Mouse (Mus musculus) embryonic facial prominence, embryonic 13.5 days (tissue): ENCODE measurements around the gene Casq1. TPM values are rescaled to one million over a fixed set of nuclear protein-coding genes. Genes with fewer than 3 reads are reported as not detected.

ENCODE experiments used
- ATAC-seq: fragments of 200-750 bp; cut with Nextera tagmentation; 2 replicates; pipeline ENCODE4 v1.8.0; 2017; ENCODE audit warnings: low read depth; ENCODE audit not compliant: insufficient number of reproducible peaks, insufficient read depth, low FRiP score, low TSS enrichment
- H3K27ac ChIP-seq: fragments of 300-500 bp; sonication (generic); 2 replicates; pipeline ENCODE4 v1.5.1; 2015; ENCODE audit warnings: moderate library complexity, mild to moderate bottlenecking, inconsistent platforms
- H3K27me3 ChIP-seq: fragments of 300-500 bp; sonication (generic); 2 replicates; pipeline ENCODE4 v1.6.1; 2015; ENCODE audit warnings: mild to moderate bottlenecking, inconsistent platforms
- H3K36me3 ChIP-seq: fragments of 300-500 bp; sonication (generic); 2 replicates; pipeline ENCODE4 v1.6.1; 2015; ENCODE audit warnings: mild to moderate bottlenecking, inconsistent platforms
- H3K4me1 ChIP-seq: fragments of 300-500 bp; sonication (generic); 2 replicates; pipeline ENCODE4 v1.6.1; 2015; ENCODE audit warnings: inconsistent platforms
- H3K4me2 ChIP-seq: fragments of 300-500 bp; sonication (generic); 2 replicates; pipeline ENCODE4 v1.6.1; 2015; ENCODE audit warnings: moderate library complexity, mild to moderate bottlenecking, inconsistent platforms
- H3K4me3 ChIP-seq: fragments of 300-500 bp; sonication (generic); 2 replicates; pipeline ENCODE4 v1.5.1; 2015; ENCODE audit warnings: mild to moderate bottlenecking, inconsistent platforms
- H3K9ac ChIP-seq: fragments of 300-500 bp; sonication (generic); 2 replicates; pipeline ENCODE4 v1.6.1; 2015; ENCODE audit warnings: mild to moderate bottlenecking, inconsistent platforms
- H3K9me3 ChIP-seq: fragments of 300-500 bp; sonication (generic); 2 replicates; pipeline ENCODE4 v1.6.1; 2016; ENCODE audit warnings: inconsistent platforms
- WGBS: fragments of 180-500 bp; shearing (Covaris S2); methylation state at CpG from one replicate; pipeline ENCODE4 v1.1.7; 2015; ENCODE audit warnings: mixed read lengths; 5-methylcytosine and 5-hydroxymethylcytosine counted together
- polyA plus RNA-seq: library from polyadenylated mRNA; unstranded; fragments of >200 nt; fragmentation: Nextera tagmentation; extraction: Ambion mirVana; gene quantifications from 2 replicates; pipeline ENCODE4 v1.2.1, GENCODE M21; 2015

Casq1 gene
- polyA plus RNA-seq, 1 experiment from 2014 or later, result 2.1 TPM

- Histone ChIP-seq H3K9me3 (no peaks in the 10 kb centered on the region), H3K27ac (peak overlapping the region; percentile 80), H3K9ac (peak overlapping the region; percentile 90), H3K4me2 (peak overlapping the region; percentile 82), H3K27me3 (no peaks in the 10 kb centered on the region), H3K36me3 (peaks cover 13% of the 10 kb centered on the region), H3K4me3 (peak overlapping the region; percentile 70), H3K4me1 (peaks cover 70% of the 10 kb centered on the region)
- 36% methylated on average over 15 of the region's 15 CpGs for WGBS
- no peak for ATAC-seq
Observed at GRCm38 (mm10) chr1:172204814-172205740, 14.6 kb downstream of the Casq1 start.

DNA sequence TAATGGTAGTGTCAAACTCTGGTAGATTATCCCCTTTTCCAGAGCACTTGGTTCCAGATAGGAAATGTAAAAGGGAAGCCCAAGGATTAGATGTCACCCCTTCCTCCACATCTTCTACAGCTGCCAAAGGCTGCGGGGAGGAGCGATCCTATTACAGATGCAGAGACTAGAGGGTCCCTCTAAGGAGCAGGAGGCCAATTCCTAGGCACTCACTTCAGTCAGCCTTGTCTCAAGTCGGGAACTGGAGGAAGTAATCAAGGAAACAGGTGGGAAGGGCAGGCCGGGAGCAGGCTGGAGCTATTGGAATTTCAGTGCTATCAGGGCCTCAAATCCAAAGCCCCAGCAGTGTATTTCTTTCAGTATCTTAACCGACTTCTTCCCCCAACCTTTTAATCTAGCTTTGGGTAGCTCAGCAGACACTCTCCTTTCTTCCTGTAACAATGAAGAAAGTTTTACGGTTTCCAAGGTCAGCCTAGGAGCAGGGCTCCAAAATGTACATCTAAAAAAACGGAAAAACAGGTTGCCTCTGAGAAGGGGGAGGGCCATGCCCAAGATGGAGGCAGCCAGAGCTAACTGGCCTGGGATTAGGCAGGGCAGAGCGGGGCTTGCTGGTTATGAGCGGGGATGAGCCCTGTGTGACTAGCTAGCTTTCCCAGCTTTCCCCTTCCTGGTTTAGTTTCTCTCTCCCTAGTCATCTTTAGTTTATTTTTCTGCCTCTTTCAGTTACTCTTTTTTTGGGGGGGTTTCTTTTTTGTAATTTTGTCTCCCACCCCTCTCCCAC, 15.4 kb downstream of the Casq1 start:
- 22% methylated on average over 9 of the region's 9 CpGs for WGBS
- H3K9ac ChIP-seq, result peak overlapping the region; percentile 6; the same call in 1 of the 2 replicates
- peak overlapping the region; percentile 80 for H3K27ac ChIP-seq
- no peaks in the 10 kb centered on the region for H3K9me3 ChIP-seq
- peak overlapping the region; percentile 33 for H3K4me2 ChIP-seq
- peaks cover 17% of the 10 kb centered on the region for H3K36me3 ChIP-seq
- H3K4me3 ChIP-seq, result no peak overlapping the region
- ATAC-seq, result no peak
- peaks cover 74% of the 10 kb centered on the region for H3K4me1 ChIP-seq
- H3K27me3 ChIP-seq, result no peaks in the 10 kb centered on the region

DNA sequence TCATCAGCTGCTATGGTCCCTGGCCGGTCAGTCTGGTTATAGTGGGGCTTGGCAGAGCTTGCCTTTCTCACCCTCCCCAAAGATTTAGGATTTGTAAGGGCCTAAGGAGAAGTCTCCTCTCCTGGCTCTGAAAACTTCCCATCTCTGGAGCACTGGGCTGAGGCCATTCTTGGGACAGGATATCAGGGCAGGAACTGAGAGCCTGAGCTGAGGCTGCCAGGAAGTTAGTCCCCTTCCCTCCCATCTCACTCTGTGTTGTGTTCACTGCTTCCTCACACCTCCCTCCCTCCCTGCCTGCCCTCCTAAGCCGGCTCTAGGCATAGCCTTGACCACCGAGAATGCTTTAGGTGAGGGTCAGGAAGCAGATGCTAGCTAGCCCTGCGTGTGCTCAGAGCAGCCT, 16.1 kb downstream of the Casq1 start:
- Histone ChIP-seq H3K4me1 (peaks cover 74% of the 10 kb centered on the region), H3K4me2 (peak overlapping the region; percentile 33; the same call in 1 of the 2 replicates), H3K36me3 (peaks cover 22% of the 10 kb centered on the region), H3K9me3 (no peaks in the 10 kb centered on the region), H3K27me3 (no peaks in the 10 kb centered on the region), H3K9ac (peak overlapping the region; percentile 6; the same call in 1 of the 2 replicates), H3K27ac (peak overlapping the region; percentile 80), H3K4me3 (no peak overlapping the region)
- WGBS, result 7% methylated on average over 4 of the region's 4 CpGs
- ATAC-seq, result no peak

GRCm38 (mm10) chr1:172202894-172203522, 16.7 kb downstream of the Casq1 start:
- peak overlapping the region; percentile 80 for H3K27ac ChIP-seq
- peaks cover 74% of the 10 kb centered on the region for H3K4me1 ChIP-seq
- H3K36me3 ChIP-seq, result peaks cover 28% of the 10 kb centered on the region
- H3K4me3 ChIP-seq, result no peak overlapping the region
- H3K27me3 ChIP-seq, result no peaks in the 10 kb centered on the region
- H3K9ac ChIP-seq, result no peak overlapping the region
- H3K9me3 ChIP-seq, result no peaks in the 10 kb centered on the region
- WGBS, result 37% methylated on average over 2 of the region's 2 CpGs
- H3K4me2 ChIP-seq, result no peak overlapping the region
- ATAC-seq, result no peak

DNA sequence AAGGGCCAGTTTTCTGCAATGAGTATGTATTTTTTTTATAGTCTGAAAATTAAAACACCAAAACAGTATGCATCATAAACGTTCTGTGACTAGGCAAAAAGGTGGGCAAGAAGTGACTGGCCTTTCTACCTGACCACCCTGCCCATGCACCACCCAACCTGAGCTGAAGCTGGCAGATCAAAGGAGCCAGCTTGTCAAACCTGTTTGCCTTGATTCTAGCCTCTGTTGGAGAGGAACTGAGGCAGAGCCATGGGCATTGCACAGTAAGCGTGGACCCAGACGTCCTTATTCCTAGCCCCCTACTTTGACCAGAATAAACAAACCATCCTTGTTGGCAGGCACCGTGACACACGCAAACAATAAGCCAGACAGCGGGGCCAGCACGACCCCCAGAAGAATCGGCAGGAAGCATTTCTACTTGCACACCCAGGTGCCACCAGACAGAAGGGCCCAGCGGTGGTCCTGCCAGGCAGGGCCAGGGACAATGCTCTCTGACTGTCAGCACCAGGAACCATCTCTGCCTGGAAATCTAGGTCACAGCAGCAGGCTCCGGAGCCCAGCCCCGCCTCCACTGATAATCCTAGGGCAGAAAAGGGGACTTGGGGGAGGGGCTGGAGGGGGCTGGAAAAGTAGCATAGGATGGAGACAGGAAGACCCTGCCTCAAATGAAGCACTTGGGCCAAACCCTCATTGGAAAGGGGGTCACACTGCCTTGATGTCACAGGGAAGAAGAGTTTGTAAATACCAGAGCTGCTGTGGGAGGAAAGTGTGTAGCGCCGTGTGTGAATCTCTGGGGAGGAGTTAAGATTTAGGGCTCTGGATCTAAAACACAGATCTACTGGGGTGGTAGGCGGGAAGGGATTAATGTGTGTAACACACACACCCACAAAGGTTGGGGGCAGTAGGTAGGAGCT, 17.4 kb downstream of the Casq1 start:
- H3K4me1 ChIP-seq, result peaks cover 71% of the 10 kb centered on the region
- H3K27ac ChIP-seq, result peak overlapping the region; percentile 68
- peak overlapping the region; percentile 26 for H3K4me2 ChIP-seq
- 0 out of 2 replicates have a peak overlapping the region, but pooled peaks have one; percentile 40 for H3K9ac ChIP-seq
- no peak for ATAC-seq
- H3K36me3 ChIP-seq, result peaks cover 35% of the 10 kb centered on the region
- H3K27me3 ChIP-seq, result no peaks in the 10 kb centered on the region
- no peaks in the 10 kb centered on the region for H3K9me3 ChIP-seq
- 28% methylated on average over 14 of the region's 14 CpGs for WGBS
- H3K4me3 ChIP-seq, result no peak overlapping the region

DNA sequence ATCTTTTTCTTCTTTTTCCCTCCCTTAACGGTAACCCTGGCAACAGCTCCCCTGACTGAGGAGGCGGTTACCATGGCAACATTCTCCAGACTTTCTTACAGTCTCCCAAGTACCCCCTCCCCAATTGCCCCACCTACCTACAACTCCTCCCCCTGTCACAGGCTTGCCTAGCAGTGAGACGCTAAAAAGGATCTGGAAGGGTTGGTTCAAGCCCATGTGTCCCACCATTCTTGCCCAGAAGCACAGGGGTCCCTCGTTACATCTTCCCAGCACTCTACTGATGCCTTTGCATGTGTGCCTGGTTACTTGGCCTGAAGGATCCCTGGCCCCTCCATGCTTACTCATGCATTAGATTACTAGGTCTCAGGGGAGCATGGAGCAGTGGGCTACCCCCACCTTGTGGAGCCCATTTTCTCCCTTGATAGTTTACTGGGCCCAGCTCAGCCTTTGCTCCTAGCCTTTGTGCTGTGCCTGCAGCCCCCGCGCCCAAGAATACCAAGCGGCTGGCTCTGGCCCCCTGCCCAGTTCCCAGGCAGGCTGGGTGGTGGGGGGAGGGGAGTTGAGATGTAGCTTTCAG, 18.7 kb downstream of the Casq1 start:
- H3K27ac ChIP-seq, result peak overlapping the region; percentile 66
- H3K4me3 ChIP-seq, result no peak overlapping the region
- H3K9me3 ChIP-seq, result no peaks in the 10 kb centered on the region
- H3K27me3 ChIP-seq, result no peaks in the 10 kb centered on the region
- no peak for ATAC-seq
- peaks cover 59% of the 10 kb centered on the region for H3K4me1 ChIP-seq
- peak overlapping the region; percentile 32; the same call in 1 of the 2 replicates for H3K9ac ChIP-seq
- H3K36me3 ChIP-seq, result peaks cover 48% of the 10 kb centered on the region
- WGBS, result 29% methylated on average over 7 of the region's 7 CpGs
- no peak overlapping the region for H3K4me2 ChIP-seq

- Histone ChIP-seq H3K27ac (0 out of 2 replicates have a peak overlapping the region, but pooled peaks have one; percentile 48), H3K27me3 (no peaks in the 10 kb centered on the region), H3K9ac (no peak overlapping the region), H3K4me3 (no peak overlapping the region), H3K36me3 (peaks cover 55% of the 10 kb centered on the region), H3K4me1 (peaks cover 51% of the 10 kb centered on the region), H3K9me3 (no peaks in the 10 kb centered on the region), H3K4me2 (no peak overlapping the region)
- WGBS, result 61% methylated on average over 5 of the region's 5 CpGs
- ATAC-seq, result no peak
Observed at GRCm38 (mm10) chr1:172200161-172200560, 19.5 kb downstream of the Casq1 start.

DNA sequence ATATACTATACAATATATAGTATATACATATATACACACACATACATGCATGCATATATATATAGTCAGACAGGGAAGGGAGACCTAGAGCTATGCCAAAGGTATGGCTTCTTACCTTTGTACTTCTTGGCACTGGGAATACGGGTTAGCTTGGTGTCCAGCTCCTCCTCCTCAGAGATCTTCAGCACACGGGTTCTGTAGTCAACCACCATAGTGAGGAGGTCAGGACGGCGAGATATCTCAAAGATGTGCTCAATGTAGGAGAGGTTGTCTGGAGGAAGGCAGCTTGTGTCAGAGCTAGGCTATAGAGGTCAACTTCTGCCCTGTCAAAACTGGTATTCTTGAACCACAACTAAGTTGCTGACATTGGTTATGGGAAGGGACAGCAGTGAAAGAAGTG, 20.7 kb downstream of the Casq1 start:
- peaks cover 40% of the 10 kb centered on the region for H3K4me1 ChIP-seq
- WGBS, result 97% methylated on average over 4 of the region's 4 CpGs
- H3K9me3 ChIP-seq, result no peaks in the 10 kb centered on the region
- H3K4me2 ChIP-seq, result no peak overlapping the region
- H3K36me3 ChIP-seq, result peaks cover 67% of the 10 kb centered on the region
- H3K4me3 ChIP-seq, result no peak overlapping the region
- H3K27ac ChIP-seq, result no peak overlapping the region
- H3K27me3 ChIP-seq, result no peaks in the 10 kb centered on the region
- H3K9ac ChIP-seq, result no peak overlapping the region
- no peak for ATAC-seq

- Histone ChIP-seq H3K4me1 (peaks cover 34% of the 10 kb centered on the region), H3K9ac (no peak overlapping the region), H3K4me3 (no peak overlapping the region), H3K4me2 (no peak overlapping the region), H3K36me3 (peaks cover 72% of the 10 kb centered on the region), H3K27ac (no peak overlapping the region), H3K27me3 (no peaks in the 10 kb centered on the region), H3K9me3 (no peaks in the 10 kb centered on the region)
- no peak for ATAC-seq
- 91% methylated on average over 8 of the region's 8 CpGs for WGBS
Observed at GRCm38 (mm10) chr1:172198316-172198715, 21.4 kb downstream of the Casq1 start.

- ATAC-seq, result no peak
- Histone ChIP-seq H3K4me3 (no peak overlapping the region), H3K9me3 (no peaks in the 10 kb centered on the region), H3K27ac (no peak overlapping the region), H3K4me1 (peaks cover 29% of the 10 kb centered on the region), H3K27me3 (no peaks in the 10 kb centered on the region), H3K36me3 (peaks cover 72% of the 10 kb centered on the region), H3K4me2 (no peak overlapping the region), H3K9ac (no peak overlapping the region)
- 80% methylated on average over 5 of the region's 5 CpGs for WGBS
Observed at GRCm38 (mm10) chr1:172197851-172198250, 21.8 kb downstream of the Casq1 start.
